Mouse (Mus musculus) C2C12 (cell line): ENCODE results near the gene Ntsr1.

Source experiments
- CEBPB ChIP-seq: IDR thresholded peaks from one replicate; pipeline ENCODE4 v1.6.1; 2011; ENCODE audit warnings: low read depth, mild to moderate bottlenecking, control low read depth, moderate library complexity
- CTCF ChIP-seq: IDR thresholded peaks from one replicate; pipeline ENCODE4 v1.5.1; 2011; ENCODE audit not compliant: control insufficient read depth, insufficient read depth, insufficient read length
- FOSL1 ChIP-seq: IDR thresholded peaks from one replicate; pipeline ENCODE4 v1.8.0; 2011; ENCODE audit warnings: mild to moderate bottlenecking, low read length; ENCODE audit not compliant: poor library complexity, insufficient read depth, severe bottlenecking
- MAX ChIP-seq: IDR thresholded peaks from one replicate; pipeline ENCODE4 v1.6.1; 2011; ENCODE audit warnings: mild to moderate bottlenecking, control low read depth
- MYOD1 ChIP-seq: IDR thresholded peaks from one replicate; pipeline ENCODE4 v1.6.1; 2011; ENCODE audit warnings: low read depth; ENCODE audit not compliant: control insufficient read depth, insufficient read length
- MYOG ChIP-seq: IDR thresholded peaks from one replicate; pipeline ENCODE4 v1.6.1; 2011; ENCODE audit not compliant: control insufficient read depth, insufficient read length; ENCODE audit errors: extremely low read depth
- USF1 ChIP-seq: IDR thresholded peaks from one replicate; pipeline ENCODE4 v1.6.1; 2011; ENCODE audit warnings: low read depth, mild to moderate bottlenecking, control low read depth, moderate library complexity

DNA sequence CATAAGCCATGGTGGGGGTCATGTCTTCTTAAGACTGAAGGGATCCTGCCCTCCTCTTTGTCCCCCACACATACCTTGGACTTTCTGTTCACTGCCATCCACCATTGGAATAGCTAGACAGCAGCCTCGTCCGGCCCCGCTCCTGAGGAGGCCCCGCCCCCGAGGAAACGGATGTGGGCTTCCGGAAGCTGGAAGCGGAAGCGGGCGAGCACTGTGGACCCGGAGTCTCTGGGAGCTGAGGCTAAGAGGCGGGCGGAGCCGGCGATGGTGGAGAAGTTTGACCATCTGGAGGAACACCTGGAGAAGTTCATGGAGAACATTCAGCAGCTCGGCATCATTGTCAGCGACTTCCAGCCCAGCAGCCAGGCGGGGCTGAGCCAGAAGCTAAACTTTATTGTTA lies 45.3 kb downstream of the Ntsr1 start:
- TF ChIP-seq MYOG (no peak), CTCF (no peak), MYOD1 (no peak), FOSL1 (no peak), MAX (no peak), USF1 (no peak), CEBPB (no peak)
